Mouse (Mus musculus) hindbrain, embryonic 16.5 days (tissue): ENCODE measurements around the gene Masp1. TPM values are rescaled to one million over a fixed set of nuclear protein-coding genes. Genes with fewer than 3 reads are reported as not detected.

ENCODE experiments used
- ATAC-seq: fragments of 200-750 bp; cut with Nextera tagmentation; 2 replicates; pipeline ENCODE4 v1.8.0; 2017; ENCODE audit warnings: moderate TSS enrichment, moderate library complexity
- H3K27ac ChIP-seq: fragments of 300-500 bp; sonication (generic); 2 replicates; pipeline ENCODE4 v1.5.1; 2014; ENCODE audit warnings: low read depth, mild to moderate bottlenecking, control low read depth, low read length, moderate library complexity
- H3K27me3 ChIP-seq: fragments of 300-500 bp; sonication (generic); replicated peaks from 2 replicates; pipeline ENCODE4 v1.6.1; 2014; ENCODE audit warnings: low read length; ENCODE audit not compliant: control insufficient read depth, insufficient read depth
- H3K36me3 ChIP-seq: fragments of 300-500 bp; sonication (generic); 2 replicates; pipeline ENCODE4 v1.6.1; 2014; ENCODE audit warnings: mild to moderate bottlenecking, low read length, moderate library complexity, mixed read lengths; ENCODE audit not compliant: control insufficient read depth, insufficient read depth
- H3K4me1 ChIP-seq: fragments of 300-500 bp; sonication (generic); 2 replicates; pipeline ENCODE4 v1.6.1; 2014; ENCODE audit warnings: low read depth, low read length; ENCODE audit not compliant: control insufficient read depth, insufficient read depth
- H3K4me2 ChIP-seq: fragments of 300-500 bp; sonication (generic); 2 replicates; pipeline ENCODE4 v1.6.1; 2014; ENCODE audit warnings: mild to moderate bottlenecking, low read length, control low read depth, moderate library complexity
- H3K4me3 ChIP-seq: fragments of 300-500 bp; sonication (generic); 2 replicates; pipeline ENCODE4 v1.5.1; 2014; ENCODE audit warnings: mild to moderate bottlenecking, low read length, control low read depth, moderate library complexity
- H3K9ac ChIP-seq: fragments of 300-500 bp; sonication (generic); 2 replicates; pipeline ENCODE4 v1.6.1; 2014; ENCODE audit warnings: low read depth, mild to moderate bottlenecking, control low read depth, low read length, moderate library complexity
- H3K9me3 ChIP-seq: fragments of 300-500 bp; sonication (generic); 2 replicates; pipeline ENCODE4 v1.6.1; 2014; ENCODE audit warnings: mild to moderate bottlenecking, low read length, moderate library complexity; ENCODE audit not compliant: control insufficient read depth
- WGBS: fragments of 180-500 bp; shearing (Covaris S2); extraction: QIAGEN DNeasy Blood & Tissue Kit; methylation state at CpG from one replicate; pipeline ENCODE4 v1.1.7; 2014; 5-methylcytosine and 5-hydroxymethylcytosine counted together
- polyA plus RNA-seq: library from polyadenylated mRNA; unstranded; fragments of >200 nt; fragmentation: Nextera tagmentation; extraction: Ambion mirVana; gene quantifications from 2 replicates; pipeline ENCODE4 v1.2.1, GENCODE M21; 2015

The Masp1 gene
- polyA plus RNA-seq, 1 experiment from 2014 or later = 29.9 TPM

- Histone ChIP-seq H3K36me3 (no peaks in the 10 kb centered on the region), H3K27ac (no peak overlapping the region), H3K27me3 (no peaks in the 10 kb centered on the region), H3K9me3 (no peaks in the 10 kb centered on the region), H3K4me1 (no peaks in the 10 kb centered on the region), H3K4me3 (no peak overlapping the region), H3K4me2 (no peak overlapping the region), H3K9ac (no peak overlapping the region)
- ATAC-seq = no peak
- 81% methylated on average over 3 of the region's 3 CpGs for WGBS
Measured at GRCm38 (mm10) chr16:23456534-23456933, 64.1 kb downstream of the Masp1 start.

GRCm38 (mm10) chr16:23454376-23454775, 66.2 kb downstream of the Masp1 start:
- Histone ChIP-seq H3K27ac (no peak overlapping the region), H3K4me1 (no peaks in the 10 kb centered on the region), H3K27me3 (no peaks in the 10 kb centered on the region), H3K9ac (no peak overlapping the region), H3K36me3 (no peaks in the 10 kb centered on the region), H3K4me2 (no peak overlapping the region), H3K9me3 (no peaks in the 10 kb centered on the region), H3K4me3 (no peak overlapping the region)
- no peak for ATAC-seq
- 67% methylated on average over 6 of the region's 6 CpGs for WGBS

- H3K27ac ChIP-seq = no peak overlapping the region
- no peaks in the 10 kb centered on the region for H3K9me3 ChIP-seq
- ATAC-seq = peak; percentile 88
- 20% methylated on average over 3 of the region's 3 CpGs for WGBS
- H3K4me3 ChIP-seq = no peak overlapping the region
- H3K27me3 ChIP-seq = no peaks in the 10 kb centered on the region
- no peaks in the 10 kb centered on the region for H3K36me3 ChIP-seq
- no peak overlapping the region for H3K9ac ChIP-seq
- no peaks in the 10 kb centered on the region for H3K4me1 ChIP-seq
- H3K4me2 ChIP-seq = no peak overlapping the region
Measured at GRCm38 (mm10) chr16:23452476-23452875, 68.1 kb downstream of the Masp1 start.

- no peak overlapping the region for H3K4me3 ChIP-seq
- no peaks in the 10 kb centered on the region for H3K4me1 ChIP-seq
- no peak overlapping the region for H3K4me2 ChIP-seq
- no peaks in the 10 kb centered on the region for H3K27me3 ChIP-seq
- no peak overlapping the region for H3K27ac ChIP-seq
- H3K36me3 ChIP-seq = no peaks in the 10 kb centered on the region
- H3K9ac ChIP-seq = no peak overlapping the region
- WGBS = 87% methylated on average over 4 of the region's 4 CpGs
- no peak for ATAC-seq
- no peaks in the 10 kb centered on the region for H3K9me3 ChIP-seq
Measured at GRCm38 (mm10) chr16:23450816-23451215, 69.8 kb downstream of the Masp1 start.

- H3K36me3 ChIP-seq = no peaks in the 10 kb centered on the region
- 96% methylated on average over 2 of the region's 2 CpGs for WGBS
- H3K27ac ChIP-seq = no peak overlapping the region
- no peak overlapping the region for H3K4me2 ChIP-seq
- H3K4me3 ChIP-seq = no peak overlapping the region
- H3K9ac ChIP-seq = no peak overlapping the region
- H3K4me1 ChIP-seq = no peaks in the 10 kb centered on the region
- H3K9me3 ChIP-seq = no peaks in the 10 kb centered on the region
- no peaks in the 10 kb centered on the region for H3K27me3 ChIP-seq
- ATAC-seq = no peak
Measured at GRCm38 (mm10) chr16:23449946-23450345, 70.7 kb downstream of the Masp1 start.

- H3K36me3 ChIP-seq = no peaks in the 10 kb centered on the region
- H3K4me2 ChIP-seq = no peak overlapping the region
- no peaks in the 10 kb centered on the region for H3K27me3 ChIP-seq
- no peak for ATAC-seq
- H3K4me3 ChIP-seq = no peak overlapping the region
- no peaks in the 10 kb centered on the region for H3K4me1 ChIP-seq
- 88% methylated on average over 4 of the region's 4 CpGs for WGBS
- no peaks in the 10 kb centered on the region for H3K9me3 ChIP-seq
- no peak overlapping the region for H3K9ac ChIP-seq
- H3K27ac ChIP-seq = no peak overlapping the region
Measured at GRCm38 (mm10) chr16:23444231-23444630, 76.4 kb downstream of the Masp1 start.

GRCm38 (mm10) chr16:23437404-23438166, 83.0 kb downstream of the Masp1 start:
- no peak overlapping the region for H3K4me3 ChIP-seq
- no peak for ATAC-seq
- H3K9me3 ChIP-seq = no peaks in the 10 kb centered on the region
- H3K4me1 ChIP-seq = no peaks in the 10 kb centered on the region
- H3K27me3 ChIP-seq = no peaks in the 10 kb centered on the region
- H3K9ac ChIP-seq = no peak overlapping the region
- H3K36me3 ChIP-seq = no peaks in the 10 kb centered on the region
- 66% methylated on average over 12 of the region's 12 CpGs for WGBS
- H3K27ac ChIP-seq = no peak overlapping the region
- no peak overlapping the region for H3K4me2 ChIP-seq

- no peaks in the 10 kb centered on the region for H3K9me3 ChIP-seq
- no peak for ATAC-seq
- WGBS = 83% methylated on average over 8 of the region's 8 CpGs
- H3K4me2 ChIP-seq = no peak overlapping the region
- H3K4me3 ChIP-seq = no peak overlapping the region
- no peak overlapping the region for H3K27ac ChIP-seq
- H3K27me3 ChIP-seq = no peaks in the 10 kb centered on the region
- H3K36me3 ChIP-seq = no peaks in the 10 kb centered on the region
- no peak overlapping the region for H3K9ac ChIP-seq
- H3K4me1 ChIP-seq = no peaks in the 10 kb centered on the region
Measured at GRCm38 (mm10) chr16:23429991-23430390, 90.6 kb downstream of the Masp1 start.

- H3K27ac ChIP-seq = no peak within 1 kb of the TSS
- no peak within 1 kb of the TSS for H3K9ac ChIP-seq
- no peak within 1 kb of the TSS for H3K4me3 ChIP-seq
- no peaks in the 10 kb centered on the region for H3K27me3 ChIP-seq
- WGBS = 67% methylated on average over 7 of the region's 7 CpGs
- H3K9me3 ChIP-seq = no peaks in the 10 kb centered on the region
- no peaks in the 10 kb centered on the region for H3K4me1 ChIP-seq
- H3K36me3 ChIP-seq = no peaks in the 10 kb centered on the region
- no peak within 1 kb of the TSS for H3K4me2 ChIP-seq
- ATAC-seq = no peak; the same call in 1 of the 2 replicates
Measured at GRCm38 (mm10) chr16:23428647-23429319, 91.8 kb downstream of the Masp1 start, which contains the start of gene Rtp1. Gene Rtp1, plus strand, starts transcription at chr16:23429133.
